Mouse (Mus musculus) lung, embryonic 15.5 days (tissue): Measurements from ENCODE around the gene Ctnnbl1. TPM values are rescaled to one million over a fixed set of nuclear protein-coding genes. Genes with fewer than 3 reads are reported as not detected.

ENCODE experiments used
- ATAC-seq: fragments of 200-750 bp; cut with Nextera tagmentation; 2 replicates; pipeline ENCODE4 v1.8.0; 2017; ENCODE audit warnings: moderate number of reproducible peaks, borderline replicate concordance; ENCODE audit not compliant: low FRiP score, low TSS enrichment; ENCODE audit errors: extremely low read depth
- H3K27ac ChIP-seq: fragments of 300-500 bp; sonication (generic); 2 replicates; pipeline ENCODE4 v1.5.1; 2015; ENCODE audit warnings: moderate library complexity, mild to moderate bottlenecking, inconsistent platforms
- H3K27me3 ChIP-seq: fragments of 300-500 bp; sonication (generic); 2 replicates; pipeline ENCODE4 v1.6.1; 2015; ENCODE audit warnings: inconsistent platforms
- H3K36me3 ChIP-seq: fragments of 300-500 bp; sonication (generic); 2 replicates; pipeline ENCODE4 v1.6.1; 2015; ENCODE audit warnings: inconsistent platforms
- H3K4me1 ChIP-seq: fragments of 300-500 bp; sonication (generic); 2 replicates; pipeline ENCODE4 v1.6.1; 2015; ENCODE audit warnings: inconsistent platforms
- H3K4me2 ChIP-seq: fragments of 300-500 bp; sonication (generic); 2 replicates; pipeline ENCODE4 v1.6.1; 2015; ENCODE audit warnings: inconsistent platforms, mild to moderate bottlenecking, moderate library complexity
- H3K4me3 ChIP-seq: fragments of 300-500 bp; sonication (generic); 2 replicates; pipeline ENCODE4 v1.5.1; 2015; ENCODE audit warnings: mild to moderate bottlenecking, inconsistent platforms
- H3K9ac ChIP-seq: fragments of 300-500 bp; sonication (generic); 2 replicates; pipeline ENCODE4 v1.6.1; 2015; ENCODE audit warnings: inconsistent platforms
- H3K9me3 ChIP-seq: fragments of 300-500 bp; sonication (generic); 2 replicates; pipeline ENCODE4 v1.6.1; 2016; ENCODE audit warnings: inconsistent platforms
- WGBS: fragments of 180-500 bp; shearing (Covaris S2); methylation state at CpG from one replicate; pipeline ENCODE4 v1.1.7; 2015; 5-methylcytosine and 5-hydroxymethylcytosine counted together
- polyA plus RNA-seq: library from polyadenylated mRNA; unstranded; fragments of >200 nt; fragmentation: Nextera tagmentation; extraction: Ambion mirVana; gene quantifications from 2 replicates; pipeline ENCODE4 v1.2.1, GENCODE M21; 2015

The Ctnnbl1 gene
- polyA plus RNA-seq, 1 experiment from 2014 or later: 59.9 TPM

GRCm38 (mm10) chr2:157913204-157913636 lies 176.0 kb downstream of the Ctnnbl1 start:
- no peak overlapping the region for H3K4me3 ChIP-seq
- H3K9ac ChIP-seq: no peak overlapping the region
- WGBS: 2% methylated on average over 16 of the region's 16 CpGs
- no peak overlapping the region for H3K27ac ChIP-seq
- peak; percentile 56; the same call in 1 of the 2 replicates for ATAC-seq
- H3K4me1 ChIP-seq: peaks cover 5% of the 10 kb centered on the region; the same call in 1 of the 2 replicates
- no peaks in the 10 kb centered on the region for H3K9me3 ChIP-seq
- no peak overlapping the region for H3K4me2 ChIP-seq
- no peaks in the 10 kb centered on the region for H3K36me3 ChIP-seq
- H3K27me3 ChIP-seq: peaks cover 49% of the 10 kb centered on the region

DNA sequence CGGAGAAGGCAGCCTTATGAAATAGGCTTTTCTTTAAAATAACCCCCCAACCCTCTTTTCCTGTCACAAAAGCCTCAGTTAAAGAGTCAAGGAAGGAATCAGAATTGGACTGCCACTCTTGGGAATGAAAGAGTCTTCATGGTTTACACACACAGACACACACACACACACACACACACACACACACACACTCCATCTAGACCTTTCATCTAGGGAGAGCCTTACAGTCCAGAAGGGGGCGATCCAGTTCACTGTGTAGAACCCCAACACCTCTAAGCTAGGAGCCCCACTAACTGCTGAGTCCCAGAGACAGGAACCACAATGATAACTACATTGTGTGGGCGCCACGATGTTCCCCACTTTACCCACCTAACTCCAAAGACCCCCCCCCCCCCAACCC lies 176.5 kb downstream of the Ctnnbl1 start:
- Histone ChIP-seq H3K4me2 (no peak overlapping the region), H3K4me1 (peaks cover 5% of the 10 kb centered on the region; the same call in 1 of the 2 replicates), H3K4me3 (no peak overlapping the region), H3K27ac (no peak overlapping the region), H3K27me3 (peaks cover 49% of the 10 kb centered on the region), H3K9ac (no peak overlapping the region), H3K9me3 (no peaks in the 10 kb centered on the region), H3K36me3 (no peaks in the 10 kb centered on the region)
- no peak for ATAC-seq
- WGBS: 0% methylated on average over 4 of the region's 4 CpGs

DNA sequence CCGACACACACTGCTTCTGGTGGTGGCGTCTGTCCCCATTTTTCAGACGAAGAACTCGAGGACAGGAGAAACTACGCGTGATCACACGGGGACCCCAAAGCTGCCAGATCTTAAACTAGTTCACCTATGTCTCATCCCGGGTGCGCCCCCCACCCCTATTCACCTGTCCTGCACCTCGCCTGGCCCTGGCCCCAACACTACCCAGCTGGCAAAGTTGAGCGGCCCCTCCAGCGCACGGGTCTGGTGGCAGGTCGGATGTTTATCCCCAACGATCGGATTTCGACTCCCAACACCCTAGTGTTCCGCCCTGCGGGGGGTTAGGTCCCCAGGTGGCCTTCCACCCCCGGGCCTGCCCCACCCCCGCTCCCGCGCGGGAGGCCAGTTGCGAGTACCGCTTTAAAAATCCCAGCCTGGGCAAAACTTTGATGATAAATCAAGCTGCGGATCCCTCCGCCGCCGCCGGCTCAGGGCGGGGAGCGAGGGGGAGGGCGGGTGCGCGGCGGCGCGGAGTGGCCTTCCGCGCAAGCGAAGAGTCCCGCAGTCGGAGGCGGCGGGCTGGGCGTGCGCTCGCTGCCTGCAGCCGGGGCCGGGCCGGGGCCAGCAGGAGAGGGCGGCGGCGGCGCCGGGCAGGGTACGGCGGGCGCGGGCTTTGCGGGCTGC lies 177.0 kb downstream of the Ctnnbl1 start, which contains the start of gene Vstm2l:
Gene Vstm2l (plus strand): TSS at position 549 of the 660 bp plus-strand sequence.
- ATAC-seq: no peak
- Histone ChIP-seq H3K27me3 (peaks cover 49% of the 10 kb centered on the region), H3K4me2 (peak within 1 kb of the TSS; percentile 42), H3K9me3 (no peaks in the 10 kb centered on the region), H3K4me3 (peak within 1 kb of the TSS; percentile 16), H3K27ac (no peak within 1 kb of the TSS), H3K4me1 (peaks cover 5% of the 10 kb centered on the region; the same call in 1 of the 2 replicates), H3K9ac (no peak within 1 kb of the TSS), H3K36me3 (no peaks in the 10 kb centered on the region)
- 4% methylated on average over 41 of the region's 62 CpGs for WGBS

DNA sequence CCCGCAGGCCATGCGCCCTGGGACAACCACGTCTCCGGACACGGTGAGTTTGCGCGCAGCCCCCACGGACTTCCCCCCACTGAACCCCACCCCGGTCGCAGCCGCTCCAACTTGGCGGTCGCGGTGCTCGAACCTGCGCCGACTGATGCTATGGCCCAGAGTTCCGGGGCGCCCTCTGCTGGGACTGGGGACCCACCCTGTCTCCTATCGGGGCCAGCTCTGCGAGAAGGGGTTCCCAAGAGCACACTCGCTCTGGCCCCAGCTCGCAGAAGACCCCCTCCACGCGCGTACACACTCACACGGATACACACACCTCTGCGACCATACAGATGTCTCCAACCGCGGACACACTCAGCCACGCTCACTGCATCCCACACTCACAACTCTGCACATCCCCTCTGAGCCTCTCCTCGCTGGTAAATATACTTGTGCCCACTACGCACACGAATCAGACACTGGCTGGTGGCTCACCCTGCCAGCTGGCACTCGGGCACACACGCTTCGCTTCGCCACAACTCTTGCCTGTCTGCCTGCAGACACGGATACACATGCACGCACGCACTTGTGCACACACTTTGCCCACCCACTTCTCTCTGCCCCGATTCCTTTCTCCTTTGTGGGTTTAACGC lies 177.8 kb downstream of the Ctnnbl1 start:
- Histone ChIP-seq H3K4me1 (peaks cover 5% of the 10 kb centered on the region; the same call in 1 of the 2 replicates), H3K36me3 (no peaks in the 10 kb centered on the region), H3K9me3 (no peaks in the 10 kb centered on the region), H3K27me3 (peaks cover 49% of the 10 kb centered on the region), H3K4me2 (peak overlapping the region; percentile 42), H3K27ac (no peak overlapping the region), H3K9ac (no peak overlapping the region), H3K4me3 (peak overlapping the region; percentile 16; the same call in 1 of the 2 replicates)
- 39% methylated on average over 43 of the region's 43 CpGs for WGBS
- no peak for ATAC-seq

GRCm38 (mm10) chr2:157918529-157918928 lies 181.3 kb downstream of the Ctnnbl1 start:
- no peaks in the 10 kb centered on the region for H3K36me3 ChIP-seq
- H3K27me3 ChIP-seq: peaks cover 55% of the 10 kb centered on the region
- no peak overlapping the region for H3K4me3 ChIP-seq
- no peak overlapping the region for H3K9ac ChIP-seq
- no peaks in the 10 kb centered on the region for H3K9me3 ChIP-seq
- peaks cover 5% of the 10 kb centered on the region; the same call in 1 of the 2 replicates for H3K4me1 ChIP-seq
- H3K27ac ChIP-seq: no peak overlapping the region
- no peak for ATAC-seq
- 8% methylated on average over 10 of the region's 10 CpGs for WGBS
- H3K4me2 ChIP-seq: no peak overlapping the region

GRCm38 (mm10) chr2:157921551-157921950 lies 184.3 kb downstream of the Ctnnbl1 start:
- H3K27me3 ChIP-seq: peaks cover 31% of the 10 kb centered on the region
- H3K9ac ChIP-seq: no peak overlapping the region
- WGBS: 62% methylated on average over 7 of the region's 7 CpGs
- H3K4me1 ChIP-seq: no peaks in the 10 kb centered on the region
- H3K27ac ChIP-seq: no peak overlapping the region
- ATAC-seq: no peak
- H3K9me3 ChIP-seq: no peaks in the 10 kb centered on the region
- no peak overlapping the region for H3K4me3 ChIP-seq
- H3K36me3 ChIP-seq: no peaks in the 10 kb centered on the region
- H3K4me2 ChIP-seq: no peak overlapping the region

GRCm38 (mm10) chr2:157923406-157923805 lies 186.2 kb downstream of the Ctnnbl1 start:
- Histone ChIP-seq H3K4me3 (no peak overlapping the region), H3K27ac (no peak overlapping the region), H3K9ac (no peak overlapping the region), H3K27me3 (peaks cover 16% of the 10 kb centered on the region), H3K9me3 (no peaks in the 10 kb centered on the region), H3K4me2 (no peak overlapping the region), H3K36me3 (no peaks in the 10 kb centered on the region), H3K4me1 (no peaks in the 10 kb centered on the region)
- no peak for ATAC-seq
- 9% methylated on average over 7 of the region's 7 CpGs for WGBS

- no peaks in the 10 kb centered on the region for H3K9me3 ChIP-seq
- no peak overlapping the region for H3K4me3 ChIP-seq
- 62% methylated on average over 5 of the region's 5 CpGs for WGBS
- no peak for ATAC-seq
- H3K36me3 ChIP-seq: no peaks in the 10 kb centered on the region
- no peak overlapping the region for H3K9ac ChIP-seq
- no peak overlapping the region for H3K27ac ChIP-seq
- H3K4me1 ChIP-seq: no peaks in the 10 kb centered on the region
- H3K27me3 ChIP-seq: peaks cover 16% of the 10 kb centered on the region
- no peak overlapping the region for H3K4me2 ChIP-seq
These were observed 187.3 kb downstream of the Ctnnbl1 start for GRCm38 (mm10) chr2:157924504-157924903.

DNA sequence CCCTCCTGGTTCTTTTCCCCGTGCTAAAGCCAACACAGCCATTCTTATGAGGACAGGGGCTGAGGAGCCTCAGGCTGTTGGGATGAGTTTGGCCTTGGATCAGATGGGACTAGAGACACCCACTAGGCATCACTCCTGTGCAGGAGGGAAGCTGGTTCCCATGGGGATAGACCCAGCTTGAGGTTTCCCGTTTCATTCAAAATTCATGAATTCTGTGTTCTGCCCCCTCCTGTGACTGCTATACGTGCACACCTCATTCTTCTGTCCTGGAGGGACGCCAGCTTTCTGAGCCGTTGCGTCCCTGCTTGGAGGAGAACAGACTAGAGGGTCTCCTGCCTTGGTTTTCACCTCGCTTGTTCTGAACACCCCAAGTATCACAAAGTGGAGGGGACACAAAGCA lies 189.3 kb downstream of the Ctnnbl1 start:
- H3K9me3 ChIP-seq: no peaks in the 10 kb centered on the region
- H3K4me3 ChIP-seq: no peak overlapping the region
- 52% methylated on average over 7 of the region's 7 CpGs for WGBS
- H3K9ac ChIP-seq: no peak overlapping the region
- H3K4me1 ChIP-seq: no peaks in the 10 kb centered on the region
- H3K4me2 ChIP-seq: no peak overlapping the region
- H3K27me3 ChIP-seq: peaks cover 16% of the 10 kb centered on the region
- no peak for ATAC-seq
- H3K36me3 ChIP-seq: no peaks in the 10 kb centered on the region
- H3K27ac ChIP-seq: no peak overlapping the region

- no peaks in the 10 kb centered on the region for H3K4me1 ChIP-seq
- no peak overlapping the region for H3K27ac ChIP-seq
- ATAC-seq: no peak
- no peaks in the 10 kb centered on the region for H3K36me3 ChIP-seq
- H3K4me2 ChIP-seq: no peak overlapping the region
- no peak overlapping the region for H3K4me3 ChIP-seq
- 62% methylated on average over 3 of the region's 3 CpGs for WGBS
- H3K9ac ChIP-seq: no peak overlapping the region
- H3K9me3 ChIP-seq: no peaks in the 10 kb centered on the region
- H3K27me3 ChIP-seq: peaks cover 13% of the 10 kb centered on the region
These were observed 189.7 kb downstream of the Ctnnbl1 start for GRCm38 (mm10) chr2:157926927-157927326.

DNA sequence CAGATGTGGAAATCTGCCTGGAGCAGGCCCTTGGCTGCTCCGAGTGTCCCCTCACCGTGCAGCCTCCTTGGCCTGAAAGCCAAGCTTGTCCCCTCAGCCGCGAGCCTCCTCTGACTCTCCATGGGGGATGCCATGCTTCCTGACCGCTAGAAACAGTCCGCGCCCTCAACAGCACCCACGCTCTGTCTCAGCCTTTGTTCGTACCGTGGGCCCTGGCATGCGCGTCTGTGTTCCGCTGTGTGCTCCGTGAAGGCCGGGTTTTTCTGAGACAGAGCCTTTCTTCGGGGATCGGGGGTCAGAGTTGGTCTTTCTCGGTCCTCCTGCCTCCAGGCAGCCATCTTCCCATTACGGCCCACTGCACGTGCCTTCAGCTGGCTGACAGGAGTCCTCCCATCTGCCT lies 190.2 kb downstream of the Ctnnbl1 start:
- Histone ChIP-seq H3K27me3 (peaks cover 12% of the 10 kb centered on the region), H3K9me3 (no peaks in the 10 kb centered on the region), H3K4me2 (no peak overlapping the region), H3K4me1 (no peaks in the 10 kb centered on the region), H3K4me3 (no peak overlapping the region), H3K27ac (no peak overlapping the region), H3K36me3 (no peaks in the 10 kb centered on the region), H3K9ac (no peak overlapping the region)
- 56% methylated on average over 20 of the region's 20 CpGs for WGBS
- ATAC-seq: no peak

GRCm38 (mm10) chr2:157927815-157928214 lies 190.6 kb downstream of the Ctnnbl1 start:
- Histone ChIP-seq H3K4me1 (no peaks in the 10 kb centered on the region), H3K4me3 (no peak overlapping the region), H3K36me3 (no peaks in the 10 kb centered on the region), H3K4me2 (no peak overlapping the region), H3K9ac (no peak overlapping the region), H3K27ac (no peak overlapping the region), H3K27me3 (peaks cover 12% of the 10 kb centered on the region), H3K9me3 (no peaks in the 10 kb centered on the region)
- no peak for ATAC-seq
- WGBS: 13% methylated on average over 2 of the region's 2 CpGs
